Mouse (Mus musculus): ENCODE data around the gene Slc25a45. TPM values are rescaled to one million over a fixed set of nuclear protein-coding genes. Genes with fewer than 3 reads are reported as not detected.

Slc25a45 gene
- total RNA-seq (2018; cell fraction: chromatin; rRNA removed): 100 to 1,000 TPM in 13 of 26 experiments, 10 to 100 TPM in 11, 1 to 10 TPM in 2; 8.2 to 252 (median 93.8) TPM
- total RNA-seq (2018; cell fraction: cytosol; rRNA removed): 10 to 100 TPM; 23.1 to 86.6 (median 55.7) TPM
- total RNA-seq (2018; cell fraction: nucleus; rRNA removed): 100 to 1,000 TPM in 15 of 26 experiments, 10 to 100 TPM in 11; 18.0 to 263 (median 107) TPM
- 44.6 to 74.8 TPM (median 53.2 TPM) in 3 replicates for polyA plus RNA-seq (2018)

GRCm38 (mm10) chr19:5877618-5878361 lies at the start of gene Slc25a45:
Slc25a45 (plus strand) TSS chr19:5877808.
- WGBS (ENCODE audit: missing documents): under 1% methylated on average over 15 of the region's 15 CpGs
- Histone ChIP-seq H3K79me2 (ENCODE audit: inconsistent target) (peaks cover 60% of the 10 kb centered on the region), H3K36me3 (ENCODE audit: inconsistent target) (peaks cover 25% of the 10 kb centered on the region), H3K27ac (peak within 1 kb of the TSS; percentile 99), H3K4me3 (ENCODE audit: inconsistent target) (peak within 1 kb of the TSS; percentile 73)

- no peak overlapping the region for H3K4me3 ChIP-seq (ENCODE audit: inconsistent target)
- 0 out of 2 replicates have a peak overlapping the region, but pooled peaks have one; percentile 0 for H3K27ac ChIP-seq
- 86% methylated on average over 1 of the region's 3 CpGs for WGBS (ENCODE audit: missing documents)
- peaks cover 59% of the 10 kb centered on the region for H3K36me3 ChIP-seq (ENCODE audit: inconsistent target)
- peaks cover 71% of the 10 kb centered on the region for H3K79me2 ChIP-seq (ENCODE audit: inconsistent target)
These were observed 49.5 kb upstream of the Slc25a45 start for GRCm38 (mm10) chr19:5828155-5828554.

GRCm38 (mm10) chr19:5828905-5829304 lies 48.7 kb upstream of the Slc25a45 start:
- WGBS (ENCODE audit: missing documents): 100% methylated on average over 4 of the region's 7 CpGs
- Histone ChIP-seq H3K27ac (0 out of 2 replicates have a peak overlapping the region, but pooled peaks have one; percentile 7), H3K79me2 (ENCODE audit: inconsistent target) (peaks cover 79% of the 10 kb centered on the region), H3K4me3 (ENCODE audit: inconsistent target) (no peak overlapping the region), H3K36me3 (ENCODE audit: inconsistent target) (peaks cover 59% of the 10 kb centered on the region)

- Histone ChIP-seq H3K27ac (no peak overlapping the region), H3K36me3 (ENCODE audit: inconsistent target) (peaks cover 48% of the 10 kb centered on the region), H3K79me2 (ENCODE audit: inconsistent target) (peaks cover 91% of the 10 kb centered on the region), H3K4me3 (ENCODE audit: inconsistent target) (no peak overlapping the region)
- 97% methylated on average over 17 of the region's 19 CpGs for WGBS (ENCODE audit: missing documents)
These were observed 47.5 kb upstream of the Slc25a45 start for GRCm38 (mm10) chr19:5829958-5830615.

GRCm38 (mm10) chr19:5830776-5831175 lies 46.8 kb upstream of the Slc25a45 start:
- WGBS (ENCODE audit: missing documents): 92% methylated on average over 7 of the region's 7 CpGs
- H3K36me3 ChIP-seq (ENCODE audit: inconsistent target): peaks cover 44% of the 10 kb centered on the region

GRCm38 (mm10) chr19:5831224-5831957 lies 46.2 kb upstream of the Slc25a45 start:
- H3K27ac ChIP-seq: peak overlapping the region; percentile 4; the same call in 1 of the 2 replicates
- 87% methylated on average over 11 of the region's 11 CpGs for WGBS (ENCODE audit: missing documents)

More at GRCm38 (mm10) chr19:5830776-5831175, 46.8 kb upstream of the Slc25a45 start:
- no peak overlapping the region for H3K27ac ChIP-seq
- no peak overlapping the region for H3K4me3 ChIP-seq (ENCODE audit: inconsistent target)
- H3K79me2 ChIP-seq (ENCODE audit: inconsistent target): peaks cover 97% of the 10 kb centered on the region

GRCm38 (mm10) chr19:5831958-5832320 lies 45.7 kb upstream of the Slc25a45 start:
- no peak overlapping the region for H3K4me3 ChIP-seq (ENCODE audit: inconsistent target)
- WGBS (ENCODE audit: missing documents): 86% methylated on average over 4 of the region's 4 CpGs
- peaks cover 36% of the 10 kb centered on the region for H3K36me3 ChIP-seq (ENCODE audit: inconsistent target)
- peaks cover 100% of the 10 kb centered on the region for H3K79me2 ChIP-seq (ENCODE audit: inconsistent target)
- 0 out of 2 replicates have a peak overlapping the region, but pooled peaks have one; percentile 4 for H3K27ac ChIP-seq

More at GRCm38 (mm10) chr19:5831224-5831957, 46.2 kb upstream of the Slc25a45 start:
- H3K36me3 ChIP-seq (ENCODE audit: inconsistent target): peaks cover 38% of the 10 kb centered on the region
- H3K4me3 ChIP-seq (ENCODE audit: inconsistent target): no peak overlapping the region
- H3K79me2 ChIP-seq (ENCODE audit: inconsistent target): peaks cover 97% of the 10 kb centered on the region

- Histone ChIP-seq H3K79me2 (ENCODE audit: inconsistent target) (peaks cover 100% of the 10 kb centered on the region), H3K36me3 (ENCODE audit: inconsistent target) (peaks cover 32% of the 10 kb centered on the region), H3K4me3 (ENCODE audit: inconsistent target) (no peak overlapping the region), H3K27ac (0 out of 2 replicates have a peak overlapping the region, but pooled peaks have one; percentile 4)
- 89% methylated on average over 6 of the region's 6 CpGs for WGBS (ENCODE audit: missing documents)
These were observed 45.3 kb upstream of the Slc25a45 start for GRCm38 (mm10) chr19:5832326-5832725.

GRCm38 (mm10) chr19:5833287-5834100 lies 44.1 kb upstream of the Slc25a45 start:
- peaks cover 100% of the 10 kb centered on the region; the same call in 1 of the 2 replicates for H3K79me2 ChIP-seq (ENCODE audit: inconsistent target)
- H3K36me3 ChIP-seq (ENCODE audit: inconsistent target): peaks cover 21% of the 10 kb centered on the region
- WGBS (ENCODE audit: missing documents): 77% methylated on average over 10 of the region's 10 CpGs
- no peak overlapping the region for H3K4me3 ChIP-seq (ENCODE audit: inconsistent target)
- H3K27ac ChIP-seq: peak overlapping the region; percentile 100

- Histone ChIP-seq H3K36me3 (ENCODE audit: inconsistent target) (peaks cover 14% of the 10 kb centered on the region), H3K79me2 (ENCODE audit: inconsistent target) (peaks cover 100% of the 10 kb centered on the region), H3K4me3 (ENCODE audit: inconsistent target) (no peak overlapping the region), H3K27ac (peak overlapping the region; percentile 100)
- WGBS (ENCODE audit: missing documents): 94% methylated on average over 11 of the region's 12 CpGs
These were observed 43.2 kb upstream of the Slc25a45 start for GRCm38 (mm10) chr19:5834260-5834925.

- no peak overlapping the region for H3K4me3 ChIP-seq (ENCODE audit: inconsistent target)
These were observed 42.3 kb upstream of the Slc25a45 start for GRCm38 (mm10) chr19:5835054-5835921.

GRCm38 (mm10) chr19:5835922-5836430 lies 41.6 kb upstream of the Slc25a45 start:
- Histone ChIP-seq H3K4me3 (ENCODE audit: inconsistent target) (no peak overlapping the region), H3K36me3 (ENCODE audit: inconsistent target) (peaks cover under 1% of the 10 kb centered on the region; the same call in 1 of the 2 replicates), H3K79me2 (ENCODE audit: inconsistent target) (peaks cover 100% of the 10 kb centered on the region), H3K27ac (peak overlapping the region; percentile 100)
- 96% methylated on average over 8 of the region's 8 CpGs for WGBS (ENCODE audit: missing documents)

More at GRCm38 (mm10) chr19:5835054-5835921, 42.3 kb upstream of the Slc25a45 start:
- H3K79me2 ChIP-seq (ENCODE audit: inconsistent target): peaks cover 100% of the 10 kb centered on the region
- H3K27ac ChIP-seq: peak overlapping the region; percentile 100
- peaks cover 6% of the 10 kb centered on the region for H3K36me3 ChIP-seq (ENCODE audit: inconsistent target)
- WGBS (ENCODE audit: missing documents): 90% methylated on average over 10 of the region's 10 CpGs
